Mouse (Mus musculus) B cell, adult 67 days (primary cell): Measurements from ENCODE around the gene Fam228b. TPM values are rescaled to one million over a fixed set of nuclear protein-coding genes. Genes with fewer than 3 reads are reported as not detected.

Experiments
- total RNA-seq, 2 experiments: library from RNA; stranded (reverse); gene quantifications; 4 replicates each; pipeline ENCODE4 v1.2.4; 2023

Gene Fam228b
- total RNA-seq = 1 to 10 TPM; 6.5 to 6.7 TPM

DNA sequence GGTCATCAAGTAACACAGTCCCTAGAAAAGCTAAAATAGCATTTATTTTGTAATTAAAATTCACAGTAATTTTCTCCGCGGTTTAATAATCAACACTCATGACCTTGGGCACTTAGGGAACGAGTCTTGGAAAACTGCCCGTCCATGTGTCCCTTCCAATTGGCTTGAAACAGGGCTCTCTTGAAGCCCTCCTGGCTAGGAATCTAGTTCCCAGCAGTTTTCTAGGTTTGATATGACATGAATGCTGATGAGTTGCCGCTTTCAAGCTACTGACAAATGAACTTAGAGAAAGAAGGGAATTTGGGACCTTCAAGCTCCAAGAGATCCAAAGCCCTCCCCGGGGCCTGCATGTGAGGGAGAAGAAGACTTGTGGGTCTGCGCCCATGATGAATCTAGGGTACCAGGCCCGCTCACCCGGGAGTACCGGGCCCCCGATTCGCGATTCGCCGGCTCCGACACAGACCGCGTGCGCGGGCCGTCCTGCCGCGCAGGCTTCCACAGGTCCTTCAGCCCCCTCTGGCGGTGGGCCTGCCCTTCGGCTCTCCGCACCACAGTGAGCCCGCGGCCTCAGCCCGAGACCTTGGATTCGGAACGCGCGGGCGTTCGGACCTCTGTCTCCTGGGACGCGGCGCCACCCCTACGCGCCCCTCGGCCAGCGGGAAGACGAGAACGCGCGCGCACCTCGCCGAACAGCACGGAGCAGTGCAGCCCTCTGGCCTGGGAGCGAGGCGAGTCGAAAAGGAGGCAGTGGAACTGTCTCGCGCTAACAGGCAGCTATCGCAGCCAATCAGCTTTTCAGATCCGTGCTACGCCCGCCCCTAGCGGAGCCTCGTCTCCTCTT, at the start of gene Fam228b, which contains the start of gene Pfn4:
Gene Fam228b (minus strand): TSS at position 776 of the 841 bp plus-strand sequence.
Gene Pfn4 (plus strand): TSS at position 531 of the 841 bp plus-strand sequence.

DNA sequence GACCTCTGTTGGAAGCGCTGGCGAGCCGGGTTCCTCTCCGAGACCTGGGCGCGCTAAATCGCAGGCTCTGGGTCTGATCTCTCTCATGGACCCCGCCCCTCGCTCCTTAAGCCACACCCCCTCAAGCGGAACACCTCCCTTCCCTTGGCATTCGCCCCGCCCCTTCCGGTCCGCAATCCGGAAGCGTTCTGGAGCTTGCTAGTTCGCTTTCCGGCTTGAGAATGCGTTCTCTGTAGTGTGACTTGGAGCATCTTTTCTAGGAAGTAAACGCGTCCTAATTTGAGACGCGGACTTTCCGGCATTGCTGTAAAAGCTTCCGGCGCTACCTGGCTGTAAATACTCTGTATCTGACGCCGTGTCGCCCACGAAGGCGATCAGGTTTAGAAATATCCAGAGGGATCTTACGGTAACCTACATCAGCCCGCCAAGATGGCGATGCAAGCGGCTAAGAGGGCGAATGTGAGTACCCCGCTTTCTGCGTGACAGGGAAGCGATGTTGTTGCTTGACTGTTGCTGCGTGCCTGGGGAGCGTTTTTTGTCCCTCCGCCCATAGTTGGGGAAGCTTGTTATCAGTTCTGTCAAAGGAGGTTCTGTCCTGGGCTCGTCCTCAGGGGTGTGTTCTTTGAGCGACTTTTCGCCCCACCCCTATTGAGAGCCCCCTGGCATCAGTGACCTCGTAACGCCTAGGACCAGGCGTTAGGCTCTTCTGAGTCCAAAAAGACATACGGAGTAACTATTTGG, 48.5 kb upstream of the Fam228b start, which contains the start of gene Sf3b6:
Gene Sf3b6 (plus strand): TSS at position 184 of the 741 bp plus-strand sequence.

DNA sequence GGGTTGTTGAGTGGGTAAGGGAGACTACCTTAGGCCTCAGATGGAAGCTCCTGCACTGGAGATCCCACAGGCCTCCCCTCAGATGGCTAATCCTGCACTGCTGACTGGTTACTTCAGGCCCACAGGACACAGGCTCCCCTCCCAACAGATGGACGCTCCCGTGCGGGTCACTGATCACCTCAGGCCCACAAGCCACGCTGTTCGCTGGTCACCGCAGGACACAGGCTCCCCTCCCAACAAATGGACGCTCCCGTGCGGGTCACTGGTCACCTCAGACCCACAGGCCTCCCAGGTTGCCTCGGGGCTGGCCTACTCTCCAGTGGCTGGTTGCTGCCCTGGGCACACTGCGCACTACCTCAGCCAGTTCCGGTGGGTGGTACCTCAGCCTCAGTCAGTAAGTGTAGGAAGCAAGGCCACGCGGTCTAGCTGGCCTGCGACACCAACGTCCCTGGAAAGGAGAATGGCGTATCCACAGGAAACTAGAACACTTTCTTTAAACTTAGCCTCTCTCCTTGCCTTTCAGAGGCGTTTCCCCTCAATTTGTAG, 31.0 kb downstream of the Fam228b start, which contains the start of gene Fam228a:
Gene Fam228a (minus strand): TSS at position 400 of the 546 bp plus-strand sequence.

Other genes with a start within 250 kb of the Fam228b start
- 100 to 1,000 TPM; 381 to 384 TPM for gene Itsn2, start 176.6 kb downstream of the Fam228b start, total RNA-seq
- not detected for gene Gm3625, start 176.3 kb downstream of the Fam228b start, total RNA-seq
- gene Fam228a, start 30.8 kb downstream of the Fam228b start, total RNA-seq = under 1 TPM in 1 of 2 experiments, not detected in 1; 0.35 TPM
- 1 to 10 TPM; 1.1 to 3.3 TPM for gene Pfn4, start 245 bp downstream of the Fam228b start, total RNA-seq
- gene Sf3b6, start 48.3 kb upstream of the Fam228b start, total RNA-seq = 100 to 1,000 TPM; 138 to 152 TPM
- gene Fkbp1b, start 72.3 kb upstream of the Fam228b start, total RNA-seq = not detected
- gene Wdcp, start 74.0 kb upstream of the Fam228b start, total RNA-seq = 10 to 100 TPM; 15.7 to 19.4 TPM
- 1 to 10 TPM; 2.3 to 2.8 TPM for gene Mfsd2b, start 105.1 kb upstream of the Fam228b start, total RNA-seq
- 10 to 100 TPM; 27.6 to 30.1 TPM for gene Ubxn2a, start 138.4 kb upstream of the Fam228b start, total RNA-seq
- 10 to 100 TPM; 86.1 to 87.4 TPM for gene Atad2b, start 148.1 kb upstream of the Fam228b start, total RNA-seq